Mouse (Mus musculus) liver, embryonic 14.5 days (tissue): Measurements from ENCODE around the gene Rab14. TPM values are rescaled to one million over a fixed set of nuclear protein-coding genes. Genes with fewer than 3 reads are reported as not detected.

Experiments used
- ATAC-seq: fragments of 200-750 bp; cut with Nextera tagmentation; 2 replicates; pipeline ENCODE4 v1.8.0; 2017; ENCODE audit warnings: moderate number of reproducible peaks, mild to moderate bottlenecking, moderate library complexity; ENCODE audit not compliant: insufficient read depth
- DNase-seq, 3 experiments: peaks; one replicate each; pipeline ENCODE4 v3.0.0-alpha.2; 2012 to 2013; ENCODE audit warnings: low read depth in 3 of 3, low spot score in 3 of 3
- H3K27ac ChIP-seq: fragments of 300-500 bp; sonication (generic); 2 replicates; pipeline ENCODE4 v1.5.1; 2014; ENCODE audit warnings: moderate library complexity, mild to moderate bottlenecking, control low read depth, inconsistent platforms
- H3K27me3 ChIP-seq: fragments of 300-500 bp; sonication (generic); 2 replicates; pipeline ENCODE4 v1.6.1; 2014; ENCODE audit warnings: mild to moderate bottlenecking, low read length, moderate library complexity; ENCODE audit not compliant: control insufficient read depth, insufficient read depth
- H3K36me3 ChIP-seq: fragments of 300-500 bp; sonication (generic); replicated peaks from 2 replicates; pipeline ENCODE4 v1.6.1; 2014; ENCODE audit warnings: low read depth; ENCODE audit not compliant: control insufficient read depth, insufficient read depth
- H3K4me1 ChIP-seq, 2 experiments: fragments of 200-500 bp in 1 of 2; fragments of 300-500 bp in 1 of 2; sonication (generic) in 1 of 2; replicated peaks; 2 replicates each; pipeline ENCODE4 v1.6.1; 2012 to 2014; ENCODE audit warnings: antibody characterized with exemption in 1 of 2, inconsistent platforms in 1 of 2, low read length in 1 of 2; ENCODE audit not compliant: control insufficient read depth in 2 of 2, insufficient read depth in 2 of 2
- H3K4me2 ChIP-seq: fragments of 300-500 bp; sonication (generic); 2 replicates; pipeline ENCODE4 v1.6.1; 2014; ENCODE audit warnings: low read depth, mild to moderate bottlenecking, control low read depth, moderate library complexity
- H3K4me3 ChIP-seq, 2 experiments: fragments of 200-500 bp in 1 of 2; fragments of 300-500 bp in 1 of 2; sonication (generic) in 1 of 2; 2 replicates each; pipeline ENCODE4 v1.5.1; 2012 to 2014; ENCODE audit warnings: low read depth in 2 of 2, low read length in 2 of 2, mild to moderate bottlenecking in 2 of 2, control low read depth in 1 of 2, inconsistent platforms in 1 of 2, moderate library complexity in 1 of 2; ENCODE audit not compliant: insufficient read depth in 1 of 2
- H3K9ac ChIP-seq: fragments of 300-500 bp; sonication (generic); replicated peaks from 2 replicates; pipeline ENCODE4 v1.6.1; 2014; ENCODE audit warnings: mild to moderate bottlenecking, control low read depth, moderate library complexity
- H3K9me3 ChIP-seq: fragments of 300-500 bp; sonication (generic); 2 replicates; pipeline ENCODE4 v1.6.1; 2016; ENCODE audit warnings: low read length, mixed read lengths; ENCODE audit not compliant: control insufficient read depth
- CTCF ChIP-seq: IDR thresholded peaks from 2 replicates; pipeline ENCODE4 v1.5.1; 2016; ENCODE audit warnings: antibody characterized with exemption, low read depth, control low read depth
- EP300 ChIP-seq: IDR thresholded peaks from 2 replicates; pipeline ENCODE4 v1.6.1; 2016; ENCODE audit warnings: antibody characterized with exemption, low read depth
- WGBS: fragments of 180-500 bp; shearing (Covaris S2); extraction: QIAGEN DNeasy Blood & Tissue Kit; methylation state at CpG from one replicate; pipeline ENCODE4 v1.1.7; 2014; ENCODE audit not compliant: insufficient replicate concordance; 5-methylcytosine and 5-hydroxymethylcytosine counted together
- polyA plus RNA-seq, 2 experiments: library from polyadenylated mRNA; depleted of rRNA in 1 of 2; stranded (reverse) in 1 of 2; unstranded in 1 of 2; fragments of >200 nt; fragmentation: Nextera tagmentation in 1 of 2; extraction: Ambion mirVana in 1 of 2; gene quantifications; 2 replicates each; pipeline versions ENCODE4 v1.2.1 to v1.2.3; 2012 to 2014

The Rab14 gene
- polyA plus RNA-seq, 2 experiments: 35.3 to 81.1 TPM

DNA sequence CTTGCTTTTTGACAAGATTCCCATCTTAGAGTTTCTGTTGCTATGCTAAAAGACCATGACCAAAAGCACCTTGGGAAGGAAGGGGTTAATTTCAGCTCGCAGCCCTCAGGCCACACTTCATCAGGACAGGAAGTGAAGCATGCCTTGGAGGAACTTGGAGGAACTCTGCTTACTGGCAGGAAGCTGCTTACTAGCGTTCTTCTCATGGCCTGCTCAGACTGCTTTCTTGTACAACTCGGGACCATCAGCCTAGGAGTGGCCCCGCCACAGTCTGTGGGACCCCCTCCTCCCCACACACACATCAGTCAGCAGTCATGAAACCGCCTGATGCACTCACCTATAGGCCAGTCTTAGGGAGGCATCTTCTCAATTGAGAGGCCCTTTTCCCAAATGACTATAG lies 26.8 kb downstream of the Rab14 start:
- DNase-seq (no peak), ATAC-seq (no peak)
- Histone ChIP-seq H3K27me3 (no peaks in the 10 kb centered on the region), H3K27ac (no peak overlapping the region), H3K36me3 (peaks cover 28% of the 10 kb centered on the region), H3K4me1 (peaks cover 0 to 3% of the 10 kb centered on the region in 2 experiments; a peak in 1 of 4 replicates), H3K4me3 (no peak overlapping the region), H3K4me2 (no peak overlapping the region), H3K9ac (no peak overlapping the region), H3K9me3 (no peaks in the 10 kb centered on the region)
- 29% methylated on average over 5 of the region's 5 CpGs for WGBS
- TF ChIP-seq CTCF (no peak), EP300 (no peak)

DNA sequence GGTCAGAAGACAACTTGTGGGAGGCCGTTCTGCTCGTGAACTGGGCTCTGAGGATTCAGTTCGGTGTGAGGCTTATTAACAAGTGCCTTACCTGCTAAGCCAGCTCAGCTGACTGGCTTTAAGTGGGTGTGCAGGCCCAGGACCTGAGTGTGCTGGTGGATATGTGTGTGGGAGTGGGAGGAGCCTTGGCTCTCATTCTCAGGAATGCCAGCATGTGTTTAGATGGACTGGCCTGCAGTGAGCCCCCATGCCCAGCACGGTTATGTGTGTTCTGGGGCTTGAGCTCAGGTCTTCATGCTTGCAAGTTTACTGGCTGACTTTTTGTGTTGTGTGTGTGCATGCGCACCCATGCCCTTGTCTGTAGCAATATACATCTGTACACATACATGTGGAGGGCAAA lies 27.3 kb downstream of the Rab14 start:
- H3K9ac ChIP-seq: no peak overlapping the region
- peaks cover 24% of the 10 kb centered on the region for H3K36me3 ChIP-seq
- H3K4me1 ChIP-seq: peaks cover 0 to 3% of the 10 kb centered on the region in 2 experiments; a peak in 1 of 4 replicates
- DNase-seq (no peak), ATAC-seq (no peak)
- TF ChIP-seq CTCF (no peak), EP300 (no peak)
- WGBS: 80% methylated on average over 5 of the region's 5 CpGs
- no peak overlapping the region for H3K4me3 ChIP-seq
- no peaks in the 10 kb centered on the region for H3K27me3 ChIP-seq
- H3K4me2 ChIP-seq: no peak overlapping the region
- no peak overlapping the region for H3K27ac ChIP-seq
- no peaks in the 10 kb centered on the region for H3K9me3 ChIP-seq

DNA sequence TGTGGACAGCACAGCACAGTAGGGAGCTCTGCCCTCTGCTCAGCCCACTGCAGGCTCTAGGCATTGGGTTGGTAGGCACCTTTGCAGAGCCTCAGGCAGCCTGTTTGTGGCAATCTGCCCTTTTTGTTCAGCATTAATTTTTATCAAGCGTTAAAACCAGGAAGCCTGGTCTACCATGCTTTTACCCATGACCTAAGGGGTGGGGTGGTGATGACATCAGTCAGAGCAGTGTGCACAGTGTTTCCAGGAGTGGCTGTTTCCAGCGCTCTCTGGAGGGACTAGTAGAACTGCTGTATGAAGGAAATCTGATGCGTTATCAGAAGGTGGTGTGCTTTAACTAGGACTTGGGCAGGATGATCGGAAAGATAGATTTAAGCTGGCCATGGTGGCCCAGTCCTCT lies 28.7 kb downstream of the Rab14 start:
- H3K36me3 ChIP-seq: peaks cover 24% of the 10 kb centered on the region
- TF ChIP-seq EP300 (no peak), CTCF (no peak)
- no peak overlapping the region for H3K27ac ChIP-seq
- WGBS: 71% methylated on average over 4 of the region's 4 CpGs
- H3K9ac ChIP-seq: no peak overlapping the region
- no peak for DNase-seq
- ATAC-seq: no peak
- no peaks in the 10 kb centered on the region for H3K27me3 ChIP-seq
- H3K4me1 ChIP-seq: peaks cover 0 to 3% of the 10 kb centered on the region in 2 experiments; a peak in 1 of 4 replicates
- H3K4me3 ChIP-seq: no peak overlapping the region
- no peak overlapping the region for H3K4me2 ChIP-seq
- H3K9me3 ChIP-seq: no peaks in the 10 kb centered on the region

DNA sequence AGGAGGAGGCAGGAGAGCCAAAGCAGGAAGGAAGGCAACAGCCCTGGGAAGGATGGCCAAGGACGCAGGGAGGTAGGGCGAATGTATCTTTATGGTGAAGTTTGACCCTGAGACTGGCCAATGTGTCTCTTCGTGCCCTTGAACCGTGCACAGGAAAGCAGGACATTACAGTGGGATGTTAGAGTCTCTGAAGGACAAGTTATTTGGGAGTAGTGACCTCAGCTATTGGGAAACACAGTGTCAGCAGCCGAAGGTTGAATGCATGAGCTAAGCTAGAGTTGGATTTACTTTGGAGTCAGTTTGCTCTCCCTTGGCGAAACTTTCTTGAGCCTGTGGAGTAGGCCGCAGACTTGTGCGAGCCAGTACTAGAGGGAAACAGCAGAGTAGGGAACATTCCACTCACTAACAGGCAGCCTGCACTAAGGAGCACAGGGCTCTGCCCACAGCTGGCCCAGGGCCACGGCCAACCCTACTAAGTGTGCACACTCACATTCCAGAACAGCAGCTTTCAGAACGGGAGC lies 29.5 kb downstream of the Rab14 start:
- Histone ChIP-seq H3K4me2 (no peak overlapping the region), H3K36me3 (peaks cover 28% of the 10 kb centered on the region), H3K9me3 (no peaks in the 10 kb centered on the region), H3K4me1 (peaks cover 0 to 3% of the 10 kb centered on the region in 2 experiments; a peak in 1 of 4 replicates), H3K4me3 (no peak overlapping the region), H3K27ac (no peak overlapping the region), H3K9ac (no peak overlapping the region), H3K27me3 (no peaks in the 10 kb centered on the region)
- 76% methylated on average over 10 of the region's 10 CpGs for WGBS
- DNase-seq: no peak
- ATAC-seq: no peak
- TF ChIP-seq CTCF: no peak
- no peak for TF ChIP-seq EP300

DNA sequence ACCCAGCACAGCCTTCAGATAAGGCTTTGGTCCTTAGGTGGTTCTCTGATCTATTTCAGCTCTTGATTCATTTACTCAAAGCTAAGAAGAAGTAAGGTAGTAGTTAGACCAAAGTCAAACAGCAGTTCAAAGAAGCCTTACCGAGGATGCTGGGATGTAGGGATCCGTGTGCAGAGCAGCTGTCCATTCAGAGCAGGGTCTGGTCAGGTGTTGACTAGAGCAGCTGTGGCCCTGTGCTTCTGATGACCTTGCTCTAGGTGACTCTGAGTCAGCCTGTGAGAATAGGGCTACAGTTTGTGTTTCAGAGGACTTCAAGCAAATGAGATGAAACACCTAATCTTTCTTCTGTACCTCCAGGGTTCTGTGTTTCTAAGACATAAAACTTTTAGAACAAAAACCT lies 31.5 kb downstream of the Rab14 start:
- WGBS: 70% methylated on average over 2 of the region's 2 CpGs
- H3K36me3 ChIP-seq: peaks cover 31% of the 10 kb centered on the region
- no peak for TF ChIP-seq CTCF
- TF ChIP-seq EP300: no peak

More for the DNA sequence above, 31.5 kb downstream of the Rab14 start:
- no peak for ATAC-seq
- Histone ChIP-seq H3K27ac (no peak overlapping the region), H3K9ac (no peak overlapping the region), H3K4me1 (peaks cover 0 to 3% of the 10 kb centered on the region in 2 experiments; a peak in 1 of 4 replicates), H3K9me3 (no peaks in the 10 kb centered on the region), H3K27me3 (no peaks in the 10 kb centered on the region), H3K4me2 (no peak overlapping the region), H3K4me3 (no peak overlapping the region)
- no peak for DNase-seq
